Mouse (Mus musculus) ES-E14 (cell line): ENCODE data around the gene Ryk. TPM values are rescaled to one million over a fixed set of nuclear protein-coding genes. Genes with fewer than 3 reads are reported as not detected.

Experiments used
- DNase-seq: peaks from one replicate; pipeline ENCODE4 v3.0.0-alpha.2; 2013; ENCODE audit warnings: low read depth, low spot score
- H3K27ac ChIP-seq: 2 replicates; pipeline ENCODE4 v1.5.1; 2012; ENCODE audit warnings: low read depth, mild to moderate bottlenecking, low read length, moderate library complexity, mixed read lengths; ENCODE audit not compliant: poor library complexity, insufficient read depth, severe bottlenecking
- H3K36me3 ChIP-seq: 2 replicates; pipeline ENCODE4 v1.6.1; 2012; ENCODE audit warnings: mild to moderate bottlenecking, low read length, moderate library complexity, mixed read lengths; ENCODE audit not compliant: control insufficient read depth, poor library complexity, insufficient read depth, severe bottlenecking
- H3K4me1 ChIP-seq, 2 experiments: fragments of 150-350 bp in 1 of 2; sonication (generic) in 1 of 2; 2 replicates each; pipeline ENCODE4 v1.6.1; 2012; ENCODE audit warnings: low read length in 2 of 2, mild to moderate bottlenecking in 1 of 2, mixed read lengths in 1 of 2; ENCODE audit not compliant: control insufficient read depth in 2 of 2, insufficient read depth in 2 of 2, poor library complexity in 1 of 2
- H3K4me3 ChIP-seq, 2 experiments: fragments of 150-350 bp in 1 of 2; sonication (generic) in 1 of 2; 2 replicates each; pipeline ENCODE4 v1.5.1; 2012; ENCODE audit warnings: low read length in 2 of 2, low read depth in 1 of 2, mild to moderate bottlenecking in 1 of 2, mixed read lengths in 1 of 2; ENCODE audit not compliant: insufficient read depth in 1 of 2, poor library complexity in 1 of 2, severe bottlenecking in 1 of 2
- H3K9ac ChIP-seq: 2 replicates; pipeline ENCODE4 v1.6.1; 2012; ENCODE audit warnings: low read depth, mild to moderate bottlenecking, low read length, mixed read lengths; ENCODE audit not compliant: poor library complexity, insufficient read depth, severe bottlenecking
- H3K9me3 ChIP-seq: fragments of 150-350 bp; sonication (generic); 2 replicates; pipeline ENCODE4 v1.6.1; 2012; ENCODE audit warnings: low read depth, mild to moderate bottlenecking, low read length; ENCODE audit not compliant: control insufficient read depth, insufficient read depth
- CHD2 ChIP-seq: IDR thresholded peaks from 2 replicates; pipeline ENCODE4 v1.6.1; 2014; ENCODE audit warnings: mild to moderate bottlenecking, low read depth, low read length, inconsistent platforms
- HCFC1 ChIP-seq: IDR thresholded peaks from 2 replicates; pipeline ENCODE4 v1.6.1; 2012; ENCODE audit warnings: low read length, inconsistent platforms, borderline replicate concordance; ENCODE audit not compliant: insufficient read depth
- MAFK ChIP-seq: IDR thresholded peaks from 2 replicates; pipeline ENCODE4 v1.6.1; 2014; ENCODE audit warnings: mild to moderate bottlenecking, low read depth, low read length, inconsistent platforms; ENCODE audit not compliant: insufficient read depth
- ZC3H11A ChIP-seq: IDR thresholded peaks from 2 replicates; pipeline ENCODE4 v1.6.1; 2012; ENCODE audit warnings: low read depth, mild to moderate bottlenecking, inconsistent platforms, low read length, borderline replicate concordance
- ZNF384 ChIP-seq: IDR thresholded peaks from 2 replicates; pipeline ENCODE4 v1.6.1; 2012; ENCODE audit warnings: low read depth, low read length, inconsistent platforms
- in situ Hi-C, 2 experiments: fragments of 600-800 bp; cut with MboI; formaldehyde crosslinking; loops; one replicate each; pipeline ENCODE4 v1.15.1; 2025; ENCODE audit warnings: low sequenced_read_pairs in 2 of 2, inconsistent platforms in 1 of 2; ENCODE audit not compliant: unreplicated experiment in 2 of 2
- total RNA-seq: library from RNA; depleted of rRNA; stranded (reverse); fragments of 300-350 nt; gene quantifications from 2 replicates; pipeline ENCODE4 v1.2.3, GENCODE M21; 2012

Gene Ryk
- total RNA-seq, 1 experiment = 72.0 TPM

GRCm38 (mm10) chr9:102866893-102867292 is 32.2 kb downstream of the Ryk start:
- no peak for TF ChIP-seq ZNF384
- no peak for TF ChIP-seq HCFC1
- peak; percentile 78; the same call in 1 of the 2 replicates for TF ChIP-seq ZC3H11A
- no peak for TF ChIP-seq MAFK
- no peak for TF ChIP-seq CHD2
- no peak overlapping the region for H3K27ac ChIP-seq
- no peaks in the 10 kb centered on the region for H3K4me1 ChIP-seq

GRCm38 (mm10) chr9:102867516-102867915 is 32.8 kb downstream of the Ryk start:
- Histone ChIP-seq H3K4me3 (no peak overlapping the region), H3K36me3 (peaks cover 8% of the 10 kb centered on the region), H3K27ac (no peak overlapping the region), H3K4me1 (no peaks in the 10 kb centered on the region), H3K9ac (no peak overlapping the region), H3K9me3 (no peaks in the 10 kb centered on the region)
- DNase-seq = no peak
- in situ Hi-C loops = loop anchor here in 1 of 2 experiments (10.0 kb wide), 1 partner anchor 233 kb away; no protein-coding TSS in a partner anchor
- TF ChIP-seq ZNF384 = no peak
- TF ChIP-seq MAFK = no peak
- no peak for TF ChIP-seq ZC3H11A
- no peak for TF ChIP-seq CHD2
- no peak for TF ChIP-seq HCFC1

More at GRCm38 (mm10) chr9:102866893-102867292, 32.2 kb downstream of the Ryk start:
- Histone ChIP-seq H3K9me3 (no peaks in the 10 kb centered on the region), H3K9ac (no peak overlapping the region), H3K36me3 (peaks cover 7% of the 10 kb centered on the region; the same call in 1 of the 2 replicates), H3K4me3 (no peak overlapping the region)
- in situ Hi-C loops = loop anchor here in 1 of 2 experiments (10.0 kb wide), 1 partner anchor 232 kb away; no protein-coding TSS in a partner anchor
- DNase-seq = peak; percentile 59

GRCm38 (mm10) chr9:102868451-102868850 is 33.7 kb downstream of the Ryk start:
- in situ Hi-C loops = loop anchor here in 1 of 2 experiments (10.0 kb wide), 1 partner anchor 234 kb away; no protein-coding TSS in a partner anchor
- Histone ChIP-seq H3K36me3 (peaks cover 6% of the 10 kb centered on the region), H3K9me3 (no peaks in the 10 kb centered on the region), H3K4me3 (no peak overlapping the region), H3K4me1 (no peaks in the 10 kb centered on the region), H3K9ac (no peak overlapping the region), H3K27ac (no peak overlapping the region)
- DNase-seq = no peak
- no peak for TF ChIP-seq CHD2
- TF ChIP-seq ZNF384 = no peak
- no peak for TF ChIP-seq HCFC1
- no peak for TF ChIP-seq ZC3H11A
- TF ChIP-seq MAFK = no peak

GRCm38 (mm10) chr9:102876054-102876690 is 41.5 kb downstream of the Ryk start:
- Histone ChIP-seq H3K4me1 (no peaks in the 10 kb centered on the region), H3K4me3 (no peak overlapping the region), H3K27ac (no peak overlapping the region), H3K9ac (no peak overlapping the region), H3K9me3 (no peaks in the 10 kb centered on the region), H3K36me3 (peaks cover 10% of the 10 kb centered on the region)
- TF ChIP-seq ZNF384 = no peak
- no peak for TF ChIP-seq ZC3H11A
- TF ChIP-seq HCFC1 = no peak
- no peak for TF ChIP-seq CHD2
- TF ChIP-seq MAFK = no peak
- in situ Hi-C loops = no loop called here
- DNase-seq = no peak
